ENCODE assay signal across 15 mouse cellular contexts in the genomic region with DNA sequence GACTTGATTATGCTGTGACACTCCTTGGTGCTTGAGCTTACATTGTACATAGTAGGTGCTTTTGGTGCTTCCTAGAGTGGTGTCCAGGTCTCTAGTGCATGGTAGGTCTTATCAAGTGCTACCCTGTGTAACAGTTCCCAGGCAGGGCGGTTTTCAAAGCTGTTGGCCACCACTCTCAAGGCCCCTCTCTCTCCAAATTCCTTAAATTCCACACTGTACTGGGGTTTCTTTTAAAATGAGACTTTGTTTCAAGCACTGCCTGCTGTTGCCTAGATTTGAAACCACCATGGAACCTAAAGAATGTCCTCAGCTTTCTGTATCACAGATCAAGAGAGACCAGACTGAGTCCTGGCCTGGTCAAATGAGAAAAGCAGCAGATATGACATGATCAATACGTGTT.
DNase-seq lines count a peak whose midpoint lies in the region; ATAC-seq lines count a peak whose summit lies in the region.
"Had no signal": no experiment of that assay in that cellular context is flagged by ENCODE, and none has a peak within 500 bp of the region (broad histone marks: within the 10 kb centered on the region; RNA-seq: fewer than 3 reads in every experiment).

No protein-coding gene starts in this region.

- no peak for DNase-seq in left cerebral cortex, adult 18-20 months (ENCODE audit: low spot score in 2 of 2)
- DNase-seq in spleen, postnatal 4 days (ENCODE audit: low spot score in 2 of 2), result no peak
- DNase-seq: cerebellum, adult 11 months; cerebellum, postnatal 36 days; kidney, adult 18-20 months; right cerebral cortex, postnatal 14 days had no signal

- H3K4me2 ChIP-seq in kidney, embryonic 15.5 days, result no peak overlapping the region
- no peak overlapping the region for H3K4me2 ChIP-seq in kidney, embryonic 14.5 days (replicated peaks; ENCODE audit: low read depth, low read length)
- no peak overlapping the region for H3K4me2 ChIP-seq in neural tube, embryonic 13.5 days
- H3K4me2 ChIP-seq in neural tube, embryonic 15.5 days, result no peak overlapping the region
- H3K4me2 ChIP-seq in embryonic facial prominence, embryonic 12.5 days (replicated peaks), result no peak overlapping the region
- H3K4me2 ChIP-seq: hindbrain, embryonic 14.5 days; liver, embryonic 15.5 days had no signal

- peaks cover 12% of the 10 kb centered on the region for H3K36me3 ChIP-seq in kidney, embryonic 15.5 days
- H3K36me3 ChIP-seq in kidney, embryonic 14.5 days (ENCODE audit: control insufficient read depth, insufficient read depth, low read length), result peaks cover 3% of the 10 kb centered on the region; the same call in 1 of the 2 replicates
- H3K36me3 ChIP-seq in neural tube, embryonic 13.5 days, result peaks cover 3% of the 10 kb centered on the region; the same call in 1 of the 2 replicates
- H3K36me3 ChIP-seq in neural tube, embryonic 15.5 days, result peaks cover 4% of the 10 kb centered on the region; the same call in 1 of the 2 replicates
- peaks cover 5% of the 10 kb centered on the region for H3K36me3 ChIP-seq in embryonic facial prominence, embryonic 12.5 days
- H3K36me3 ChIP-seq: liver, embryonic 15.5 days had no signal

- no peak for ATAC-seq in kidney, embryonic 15.5 days (replicated peaks; ENCODE audit: low FRiP score)
- ATAC-seq in kidney, embryonic 14.5 days (ENCODE audit: low FRiP score, low TSS enrichment), result no peak
- no peak for ATAC-seq in neural tube, embryonic 13.5 days (ENCODE audit: low read depth)
- no peak for ATAC-seq in neural tube, embryonic 15.5 days (ENCODE audit: low FRiP score)
- no peak for ATAC-seq in embryonic facial prominence, embryonic 12.5 days (ENCODE audit: insufficient number of reproducible peaks, insufficient read depth, low FRiP score, low TSS enrichment)

- peak overlapping the region; percentile 54 for H3K27ac ChIP-seq in kidney, embryonic 15.5 days
- no peak overlapping the region for H3K27ac ChIP-seq in kidney, embryonic 14.5 days (ENCODE audit: low read depth, low read length)
- 0 out of 2 replicates have a peak overlapping the region, but pooled peaks have one; percentile 7 for H3K27ac ChIP-seq in neural tube, embryonic 13.5 days (replicated peaks)
- H3K27ac ChIP-seq in neural tube, embryonic 15.5 days (replicated peaks), result no peak overlapping the region
- 0 out of 2 replicates have a peak overlapping the region, but pooled peaks have one; percentile 57 for H3K27ac ChIP-seq in embryonic facial prominence, embryonic 12.5 days
- H3K27ac ChIP-seq: hindbrain, embryonic 14.5 days; layer of hippocampus, adult 2 months; liver, embryonic 15.5 days had no signal

- H3K4me1 ChIP-seq in kidney, embryonic 15.5 days, result peaks cover 28% of the 10 kb centered on the region
- 0 out of 2 replicates have a peak, but pooled peaks cover 3% of the 10 kb centered on the region for H3K4me1 ChIP-seq in kidney, embryonic 14.5 days (ENCODE audit: control insufficient read depth, insufficient read depth, low read length)
- peaks cover 13% of the 10 kb centered on the region; the same call in 1 of the 2 replicates for H3K4me1 ChIP-seq in neural tube, embryonic 13.5 days (replicated peaks)
- H3K4me1 ChIP-seq in neural tube, embryonic 15.5 days, result 0 out of 2 replicates have a peak, but pooled peaks cover 3% of the 10 kb centered on the region
- H3K4me1 ChIP-seq in embryonic facial prominence, embryonic 12.5 days, result peaks cover 13% of the 10 kb centered on the region
- H3K4me1 ChIP-seq: liver, embryonic 15.5 days had no signal

- no peak overlapping the region for H3K4me3 ChIP-seq in kidney, embryonic 15.5 days (replicated peaks)
- no peak overlapping the region for H3K4me3 ChIP-seq in kidney, embryonic 14.5 days (ENCODE audit: low read length)
- no peak overlapping the region for H3K4me3 ChIP-seq in neural tube, embryonic 13.5 days
- no peak overlapping the region for H3K4me3 ChIP-seq in neural tube, embryonic 15.5 days (replicated peaks)
- no peak overlapping the region for H3K4me3 ChIP-seq in embryonic facial prominence, embryonic 12.5 days
- H3K4me3 ChIP-seq: layer of hippocampus, adult 2 months; liver, embryonic 15.5 days had no signal

- no peak overlapping the region for H3K9ac ChIP-seq in kidney, embryonic 15.5 days
- H3K9ac ChIP-seq in kidney, embryonic 14.5 days (ENCODE audit: low read depth, low read length), result no peak overlapping the region
- H3K9ac ChIP-seq in neural tube, embryonic 13.5 days, result no peak overlapping the region
- no peak overlapping the region for H3K9ac ChIP-seq in neural tube, embryonic 15.5 days (replicated peaks)
- no peak overlapping the region for H3K9ac ChIP-seq in embryonic facial prominence, embryonic 12.5 days
- H3K9ac ChIP-seq: hindbrain, embryonic 14.5 days; liver, embryonic 15.5 days had no signal

- no peaks in the 10 kb centered on the region for H3K9me3 ChIP-seq in kidney, embryonic 15.5 days (replicated peaks)
- no peaks in the 10 kb centered on the region for H3K9me3 ChIP-seq in kidney, embryonic 14.5 days (ENCODE audit: control insufficient read depth, low read length)
- H3K9me3 ChIP-seq in neural tube, embryonic 13.5 days, result no peaks in the 10 kb centered on the region
- no peaks in the 10 kb centered on the region for H3K9me3 ChIP-seq in neural tube, embryonic 15.5 days (replicated peaks)
- no peaks in the 10 kb centered on the region for H3K9me3 ChIP-seq in embryonic facial prominence, embryonic 12.5 days
- H3K9me3 ChIP-seq: liver, embryonic 15.5 days had no signal

- WGBS in kidney, embryonic 15.5 days, result 54% methylated on average over 2 of the region's 2 CpGs
- WGBS in kidney, embryonic 14.5 days, result 61% methylated on average over 2 of the region's 2 CpGs
- WGBS in neural tube, embryonic 13.5 days, result 80% methylated on average over 2 of the region's 2 CpGs
- 77% methylated on average over 2 of the region's 2 CpGs for WGBS in neural tube, embryonic 15.5 days
- WGBS in embryonic facial prominence, embryonic 12.5 days, result 36% methylated on average over 2 of the region's 2 CpGs

- H3K27me3 ChIP-seq in kidney, embryonic 15.5 days, result no peaks in the 10 kb centered on the region
- no peaks in the 10 kb centered on the region for H3K27me3 ChIP-seq in kidney, embryonic 14.5 days (ENCODE audit: control insufficient read depth, insufficient read depth, low read length)
- H3K27me3 ChIP-seq in neural tube, embryonic 13.5 days, result no peaks in the 10 kb centered on the region
- H3K27me3 ChIP-seq in neural tube, embryonic 15.5 days (replicated peaks), result no peaks in the 10 kb centered on the region
- H3K27me3 ChIP-seq in embryonic facial prominence, embryonic 12.5 days, result no peaks in the 10 kb centered on the region
- H3K27me3 ChIP-seq: CH12.LX; liver, embryonic 15.5 days had no signal

Comparison
In these comparisons a context has a peak if more than half of its experiments do, and no peak if none do; other contexts are left out.
1. H3K27ac ChIP-seq: peak in kidney, embryonic 15.5 days (single experiment), neural tube, embryonic 13.5 days (single experiment) and embryonic facial prominence, embryonic 12.5 days (single experiment); none in kidney, embryonic 14.5 days (single experiment) and neural tube, embryonic 15.5 days (single experiment).